Mouse (Mus musculus): Measurements from ENCODE around the gene Cenpv. TPM values are rescaled to one million over a fixed set of nuclear protein-coding genes. Genes with fewer than 3 reads are reported as not detected.
"Not testable (repeated sequence)": the region's sequence is repeated elsewhere in the genome, so short reads cannot be mapped to it uniquely, and the experiment has no call there.

Gene Cenpv
- polyA plus RNA-seq, 1 experiment from 2014 or later, result 90.0 TPM

- no peak overlapping the region for H3K9ac ChIP-seq
- no peaks in the 10 kb centered on the region for H3K27me3 ChIP-seq
- no peak for ATAC-seq (ENCODE audit: low FRiP score)
- peaks cover 34% of the 10 kb centered on the region for H3K36me3 ChIP-seq (replicated peaks)
- WGBS, result 65% methylated on average over 2 of the region's 2 CpGs
- no peak overlapping the region for H3K4me3 ChIP-seq (replicated peaks)
- no peaks in the 10 kb centered on the region for H3K9me3 ChIP-seq
- H3K4me1 ChIP-seq, result no peaks in the 10 kb centered on the region; the same call in 1 of the 2 replicates
- no peak overlapping the region for H3K27ac ChIP-seq
- no peak overlapping the region for H3K4me2 ChIP-seq
Measured at GRCm38 (mm10) chr11:62522283-62522682, 16.8 kb downstream of the Cenpv start.

- 35% methylated on average over 2 of the region's 2 CpGs for WGBS
- no peak overlapping the region for H3K27ac ChIP-seq
- no peak for ATAC-seq (ENCODE audit: low FRiP score)
Measured at GRCm38 (mm10) chr11:62518991-62519390, 20.1 kb downstream of the Cenpv start.

DNA sequence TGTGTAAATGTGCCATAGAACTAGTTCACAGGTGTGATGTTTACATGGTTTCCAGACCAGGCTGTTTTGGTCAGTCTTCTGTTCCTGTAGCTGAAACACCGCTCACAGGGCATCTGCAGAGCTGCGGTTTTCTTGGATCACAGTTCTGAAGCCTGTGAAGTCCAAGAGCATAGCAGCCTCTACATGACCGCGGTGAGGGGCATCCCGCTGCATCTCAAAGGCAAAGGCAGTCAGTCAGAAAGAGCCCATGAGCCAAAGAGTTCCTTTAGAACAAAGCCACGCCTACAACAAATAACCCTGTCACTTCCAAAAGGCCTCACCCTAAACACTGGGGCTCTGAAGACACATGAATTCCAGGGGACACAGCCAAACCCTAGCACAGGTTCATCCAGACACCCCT is 25.8 kb downstream of the Cenpv start:
- no peaks in the 10 kb centered on the region for H3K36me3 ChIP-seq (replicated peaks)
- no peak overlapping the region for H3K4me3 ChIP-seq (replicated peaks)
- H3K9ac ChIP-seq, result no peak overlapping the region
- WGBS, result 76% methylated on average over 6 of the region's 6 CpGs
- no peak for ATAC-seq (ENCODE audit: low FRiP score)
- no peak overlapping the region for H3K27ac ChIP-seq
- no peak overlapping the region for H3K4me2 ChIP-seq
- no peaks in the 10 kb centered on the region for H3K9me3 ChIP-seq
- no peaks in the 10 kb centered on the region for H3K27me3 ChIP-seq
- H3K4me1 ChIP-seq, result peaks cover 6% of the 10 kb centered on the region; the same call in 1 of the 2 replicates

More at GRCm38 (mm10) chr11:62518991-62519390, 20.1 kb downstream of the Cenpv start:
- Histone ChIP-seq H3K4me3 (replicated peaks) (no peak overlapping the region), H3K36me3 (replicated peaks) (0 out of 2 replicates have a peak, but pooled peaks cover 4% of the 10 kb centered on the region), H3K9ac (no peak overlapping the region), H3K9me3 (no peaks in the 10 kb centered on the region), H3K4me2 (no peak overlapping the region), H3K27me3 (no peaks in the 10 kb centered on the region), H3K4me1 (no peaks in the 10 kb centered on the region; the same call in 1 of the 2 replicates)

GRCm38 (mm10) chr11:62512529-62513080 is 26.5 kb downstream of the Cenpv start:
- no peak overlapping the region for H3K4me2 ChIP-seq
- H3K27me3 ChIP-seq, result no peaks in the 10 kb centered on the region
- H3K36me3 ChIP-seq (replicated peaks), result no peaks in the 10 kb centered on the region
- ATAC-seq (ENCODE audit: low FRiP score), result no peak
- H3K9ac ChIP-seq, result no peak overlapping the region
- no peak overlapping the region for H3K27ac ChIP-seq
- H3K4me3 ChIP-seq (replicated peaks), result no peak overlapping the region
- 87% methylated on average over 8 of the region's 8 CpGs for WGBS
- peaks cover 6% of the 10 kb centered on the region; the same call in 1 of the 2 replicates for H3K4me1 ChIP-seq
- H3K9me3 ChIP-seq, result no peaks in the 10 kb centered on the region

DNA sequence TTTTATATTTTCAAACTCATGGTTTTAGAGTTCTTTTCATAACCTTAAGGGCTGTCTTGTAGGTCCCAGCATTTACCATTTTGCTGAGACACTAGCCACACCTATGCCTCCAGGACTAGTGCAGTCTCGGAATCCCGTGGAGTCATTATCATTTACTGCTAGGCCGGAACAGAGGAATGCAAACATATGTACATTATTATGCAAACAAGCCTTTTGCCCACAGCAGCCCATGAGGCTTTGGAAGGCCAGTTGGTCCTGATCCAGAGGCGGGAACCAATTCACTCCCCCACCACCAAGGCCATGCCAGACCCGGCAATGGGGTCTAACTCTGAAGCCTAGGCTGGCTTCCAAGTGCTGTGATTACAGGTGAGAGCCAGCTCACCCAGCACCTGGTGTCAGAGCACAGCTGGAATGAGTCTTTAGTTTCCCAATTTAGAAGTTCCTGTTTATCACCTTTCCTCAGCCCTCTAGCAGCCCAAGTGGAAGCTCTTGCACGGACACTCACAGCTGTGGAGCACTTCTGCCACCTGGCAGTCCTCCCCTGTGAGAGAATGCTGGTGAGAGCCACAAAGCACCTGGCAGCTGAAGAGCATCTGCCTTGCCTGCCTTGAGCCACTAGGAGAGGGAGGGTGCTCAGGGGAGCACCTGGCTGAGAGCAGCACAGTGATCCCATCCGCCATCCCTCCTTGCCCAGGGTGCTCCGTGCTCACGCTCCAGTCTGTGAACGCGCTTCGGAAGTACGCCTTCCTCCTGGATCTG is 27.4 kb downstream of the Cenpv start:
- H3K4me3 ChIP-seq (replicated peaks), result no peak overlapping the region
- H3K9me3 ChIP-seq, result no peaks in the 10 kb centered on the region
- H3K9ac ChIP-seq, result no peak overlapping the region
- H3K36me3 ChIP-seq (replicated peaks), result no peaks in the 10 kb centered on the region
- WGBS, result 74% methylated on average over 13 of the region's 13 CpGs
- H3K27ac ChIP-seq, result no peak overlapping the region
- no peak overlapping the region for H3K4me2 ChIP-seq
- no peak for ATAC-seq (ENCODE audit: low FRiP score)
- H3K4me1 ChIP-seq, result peaks cover 6% of the 10 kb centered on the region; the same call in 1 of the 2 replicates
- no peaks in the 10 kb centered on the region for H3K27me3 ChIP-seq

- Histone ChIP-seq H3K4me3 (replicated peaks) (no peak overlapping the region), H3K27ac (no peak overlapping the region), H3K36me3 (replicated peaks) (no peaks in the 10 kb centered on the region), H3K27me3 (no peaks in the 10 kb centered on the region), H3K9ac (no peak overlapping the region), H3K4me2 (no peak overlapping the region), H3K4me1 (peaks cover 6% of the 10 kb centered on the region; the same call in 1 of the 2 replicates), H3K9me3 (no peaks in the 10 kb centered on the region)
- 84% methylated on average over 5 of the region's 5 CpGs for WGBS
- ATAC-seq (ENCODE audit: low FRiP score), result no peak
Measured at GRCm38 (mm10) chr11:62510956-62511355, 28.1 kb downstream of the Cenpv start.

DNA sequence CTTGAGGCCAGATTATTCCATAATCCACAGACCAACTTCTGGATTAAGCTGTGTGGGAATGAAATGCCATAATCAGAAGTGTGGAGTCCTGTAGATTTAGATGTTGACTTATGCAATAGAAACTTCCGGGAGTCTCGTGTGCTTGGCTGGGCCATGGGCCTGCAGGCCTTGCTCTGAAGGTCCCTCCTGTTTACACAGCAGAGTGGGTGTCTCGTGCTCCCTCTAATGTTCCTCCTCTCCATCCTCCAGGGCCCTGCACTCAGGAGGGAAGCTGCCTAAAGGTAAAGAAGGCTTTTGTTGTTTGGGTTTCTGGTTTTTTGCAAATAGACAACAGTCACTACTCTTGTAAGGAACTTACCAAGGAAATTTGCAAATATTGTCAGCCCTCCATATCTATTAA is 29.5 kb downstream of the Cenpv start:
- Histone ChIP-seq H3K4me3 (replicated peaks) (no peak overlapping the region), H3K27me3 (no peaks in the 10 kb centered on the region), H3K36me3 (replicated peaks) (no peaks in the 10 kb centered on the region), H3K4me1 (peaks cover 6% of the 10 kb centered on the region; the same call in 1 of the 2 replicates), H3K4me2 (no peak overlapping the region), H3K9ac (no peak overlapping the region), H3K27ac (no peak overlapping the region), H3K9me3 (no peaks in the 10 kb centered on the region)
- ATAC-seq (ENCODE audit: low FRiP score), result no peak
- 77% methylated on average over 3 of the region's 3 CpGs for WGBS

GRCm38 (mm10) chr11:62508816-62509215 is 30.2 kb downstream of the Cenpv start:
- not testable (repeated sequence) for ATAC-seq (ENCODE audit: low FRiP score); H3K4me3 ChIP-seq (replicated peaks); H3K4me2 ChIP-seq; H3K27ac ChIP-seq; H3K9ac ChIP-seq; H3K9me3 ChIP-seq; H3K4me1 ChIP-seq; H3K27me3 ChIP-seq; H3K36me3 ChIP-seq (replicated peaks)
- 93% methylated on average over 5 of the region's 5 CpGs for WGBS

DNA sequence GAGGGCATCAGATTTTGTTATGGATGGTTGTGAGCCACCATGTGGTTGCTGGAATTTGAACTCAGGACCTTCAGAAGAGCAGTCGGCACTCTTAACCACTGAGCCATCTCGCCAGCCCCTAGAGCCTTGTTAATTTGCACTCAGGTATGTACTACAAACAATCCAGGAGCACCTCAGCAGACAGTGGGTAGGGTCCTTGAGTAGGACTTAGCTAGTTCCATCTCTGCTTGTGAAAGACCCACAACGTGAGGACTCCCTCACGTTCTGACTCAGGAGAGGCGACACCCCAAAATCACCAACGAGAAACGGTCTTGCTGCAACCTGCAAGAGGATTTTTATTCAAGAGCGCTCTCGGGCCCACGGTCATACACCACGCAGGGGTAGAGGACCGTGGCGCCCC is 30.7 kb downstream of the Cenpv start:
- H3K4me3 ChIP-seq (replicated peaks); H3K27me3 ChIP-seq; H3K4me2 ChIP-seq; H3K9ac ChIP-seq; ATAC-seq (ENCODE audit: low FRiP score); H3K4me1 ChIP-seq; H3K27ac ChIP-seq; H3K9me3 ChIP-seq; H3K36me3 ChIP-seq (replicated peaks): not testable (repeated sequence)
- WGBS, result 96% methylated on average over 13 of the region's 13 CpGs

GRCm38 (mm10) chr11:62507683-62508082 is 31.4 kb downstream of the Cenpv start:
- Histone ChIP-seq H3K4me1 (peaks cover 6% of the 10 kb centered on the region; the same call in 1 of the 2 replicates), H3K9me3 (no peaks in the 10 kb centered on the region), H3K4me3 (replicated peaks) (no peak overlapping the region), H3K9ac (no peak overlapping the region), H3K27ac (no peak overlapping the region), H3K27me3 (no peaks in the 10 kb centered on the region), H3K36me3 (replicated peaks) (no peaks in the 10 kb centered on the region), H3K4me2 (no peak overlapping the region)
- no peak for ATAC-seq (ENCODE audit: low FRiP score)
- WGBS, result 87% methylated on average over 4 of the region's 4 CpGs

- Histone ChIP-seq H3K4me2 (no peak overlapping the region), H3K9ac (no peak overlapping the region), H3K36me3 (replicated peaks) (no peaks in the 10 kb centered on the region), H3K27me3 (no peaks in the 10 kb centered on the region), H3K4me1 (peaks cover 2% of the 10 kb centered on the region), H3K4me3 (replicated peaks) (no peak overlapping the region), H3K27ac (no peak overlapping the region), H3K9me3 (no peaks in the 10 kb centered on the region)
- ATAC-seq (ENCODE audit: low FRiP score), result no peak
- 88% methylated on average over 2 of the region's 2 CpGs for WGBS
Measured at GRCm38 (mm10) chr11:62500529-62500928, 38.5 kb downstream of the Cenpv start.

DNA sequence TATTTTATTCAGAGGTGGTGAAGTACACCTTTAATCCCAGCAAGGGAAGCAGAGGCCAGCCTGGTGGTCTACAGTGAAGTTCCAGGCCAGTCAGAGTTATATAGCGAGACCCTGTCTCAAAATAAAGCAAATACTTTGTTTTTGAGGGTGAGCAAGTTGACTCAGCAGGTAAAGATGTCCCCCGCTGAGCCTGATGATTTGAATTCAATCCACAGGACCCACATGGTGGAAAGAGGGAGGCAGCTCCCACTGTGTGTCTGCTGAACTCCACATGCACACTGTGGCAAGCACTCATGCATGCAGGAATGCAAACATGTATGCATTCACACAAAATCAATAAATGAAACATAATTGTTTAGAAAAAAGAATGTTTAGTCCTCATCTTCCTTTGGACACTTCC is 40.3 kb downstream of the Cenpv start:
- 84% methylated on average over 2 of the region's 2 CpGs for WGBS
- Histone ChIP-seq H3K4me2 (no peak overlapping the region), H3K27ac (no peak overlapping the region), H3K9me3 (no peaks in the 10 kb centered on the region), H3K4me3 (replicated peaks) (no peak overlapping the region), H3K27me3 (no peaks in the 10 kb centered on the region), H3K9ac (no peak overlapping the region), H3K36me3 (replicated peaks) (no peaks in the 10 kb centered on the region), H3K4me1 (peaks cover 13% of the 10 kb centered on the region)
- ATAC-seq (ENCODE audit: low FRiP score), result no peak

GRCm38 (mm10) chr11:62497181-62497580 is 41.9 kb downstream of the Cenpv start:
- H3K4me2 ChIP-seq, result no peak overlapping the region
- peaks cover 13% of the 10 kb centered on the region for H3K4me1 ChIP-seq
- WGBS, result 53% methylated on average over 3 of the region's 3 CpGs
- H3K9ac ChIP-seq, result no peak overlapping the region
- H3K27me3 ChIP-seq, result no peaks in the 10 kb centered on the region
- no peak overlapping the region for H3K4me3 ChIP-seq (replicated peaks)
- no peak overlapping the region for H3K27ac ChIP-seq
- ATAC-seq (ENCODE audit: low FRiP score), result no peak
- H3K9me3 ChIP-seq, result no peaks in the 10 kb centered on the region
- no peaks in the 10 kb centered on the region for H3K36me3 ChIP-seq (replicated peaks)

Measured in forebrain, embryonic 12.5 days (tissue).